Mouse (Mus musculus): ENCODE results near the gene Gm17617. TPM values are rescaled to one million over a fixed set of nuclear protein-coding genes. Genes with fewer than 3 reads are reported as not detected.

Gm17617 gene
- not detected for polyA plus RNA-seq (2012; fragmentation: generic; extraction: Trizol)

DNA sequence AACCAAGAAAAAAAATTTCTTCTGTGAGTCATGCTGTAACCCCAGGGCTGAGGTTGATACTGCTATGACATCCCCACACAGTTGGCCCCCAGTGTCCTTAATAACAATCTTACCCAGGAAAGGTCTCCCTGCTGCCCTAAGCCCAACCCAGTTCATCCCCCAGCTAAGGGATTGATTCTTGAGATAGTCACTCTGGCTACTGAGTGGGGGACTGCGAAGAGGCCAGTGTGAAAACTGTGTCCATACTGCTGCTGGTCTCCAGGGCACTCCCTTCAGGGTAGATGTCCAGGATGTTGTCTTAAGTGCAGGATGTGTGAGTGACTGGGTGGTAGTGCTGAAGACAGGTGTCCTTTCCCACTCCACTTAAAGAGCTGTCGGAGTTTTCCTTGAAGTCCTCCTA is at the start of gene Gm17617:
TSS of gene Gm17617 (minus strand) at position 101 of the 400 bp plus-strand sequence.
- no peak within 1 kb of the TSS for H3ac ChIP-seq (ENCODE audit: control insufficient read depth, insufficient read length)
- H3K4me2 ChIP-seq (ENCODE audit: low read depth): no peak within 1 kb of the TSS
- H3K4me3 ChIP-seq: no peak within 1 kb of the TSS
- no peak for TF ChIP-seq SRF (IDR thresholded peaks at IDR 0.05; ENCODE audit: control insufficient read depth, insufficient read length, low read depth)
- TF ChIP-seq POLR2AphosphoS2 (IDR thresholded peaks at IDR 0.05; ENCODE audit: insufficient read length, low read depth): no peak
- no peak for TF ChIP-seq REST (IDR thresholded peaks at IDR 0.05; ENCODE audit: insufficient read depth, insufficient read length)
- no peak for TF ChIP-seq TCF12 (IDR thresholded peaks at IDR 0.05; ENCODE audit: insufficient read depth, poor library complexity, severe bottlenecking)
- TF ChIP-seq MAX (IDR thresholded peaks at IDR 0.05; ENCODE audit: low read depth): no peak
- no peak for TF ChIP-seq TCF3 (IDR thresholded peaks at IDR 0.05; ENCODE audit: insufficient read length, low read depth)
- H3K27me3 ChIP-seq (ENCODE audit: control insufficient read depth, insufficient read depth, insufficient read length): no peaks in the 10 kb centered on the region
- no peaks in the 10 kb centered on the region for H3K79me2 ChIP-seq (ENCODE audit: control insufficient read depth, insufficient read depth)
- peaks cover 34% of the 10 kb centered on the region for H3K36me3 ChIP-seq (ENCODE audit: control insufficient read depth, insufficient read depth)

DNA sequence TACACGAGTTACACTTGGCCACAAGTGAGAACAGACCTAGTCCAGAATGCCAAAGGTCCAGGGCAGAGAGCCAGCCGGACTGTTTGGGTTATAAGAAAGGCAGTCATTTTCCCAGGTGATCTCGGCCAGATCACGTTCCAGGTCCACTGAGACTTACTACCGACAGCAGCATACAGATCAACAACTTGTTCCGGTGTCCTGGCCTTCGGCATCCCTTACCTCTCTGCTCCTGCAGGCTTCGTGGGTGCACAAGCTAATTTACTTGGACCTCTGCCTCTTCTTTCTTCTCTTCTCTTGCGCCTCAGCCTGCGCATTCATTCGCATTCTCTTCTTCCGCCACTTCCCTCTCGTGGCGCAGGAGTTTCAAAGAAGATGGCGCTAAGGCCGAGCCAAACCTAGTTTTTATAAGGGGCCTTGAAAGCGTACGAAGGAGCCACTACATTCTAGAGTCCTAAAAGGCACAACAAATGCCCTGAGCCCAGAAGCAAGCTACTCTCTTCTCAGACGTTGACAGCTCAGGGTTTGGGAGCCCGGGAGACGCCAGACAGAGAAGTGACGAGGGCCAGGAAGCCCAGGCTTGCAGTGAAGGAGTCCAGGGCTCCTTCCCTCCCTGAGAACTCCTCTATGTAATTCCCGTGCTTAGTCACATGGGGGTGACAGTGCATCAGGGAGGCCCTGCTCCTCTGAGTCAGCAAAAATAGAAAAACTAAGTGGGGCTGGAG is 49.0 kb upstream of the Gm17617 start:
- Histone ChIP-seq H3K4me2 (ENCODE audit: low read depth) (no peak overlapping the region), H3ac (ENCODE audit: control insufficient read depth, insufficient read length) (no peak overlapping the region), H3K4me3 (no peak overlapping the region), H3K79me2 (ENCODE audit: control insufficient read depth, insufficient read depth) (no peaks in the 10 kb centered on the region), H3K27me3 (ENCODE audit: control insufficient read depth, insufficient read depth, insufficient read length) (no peaks in the 10 kb centered on the region), H3K36me3 (ENCODE audit: control insufficient read depth, insufficient read depth) (no peaks in the 10 kb centered on the region)
- TF ChIP-seq POLR2A (IDR thresholded peaks at IDR 0.05; ENCODE audit: insufficient read length, low read depth) (no peak), USF1 (IDR thresholded peaks at IDR 0.05; ENCODE audit: low read depth) (no peak), TCF12 (IDR thresholded peaks at IDR 0.05; ENCODE audit: insufficient read depth, poor library complexity, severe bottlenecking) (no peak), MYOG (IDR thresholded peaks at IDR 0.05; ENCODE audit: control insufficient read depth in 1 of 3, insufficient read depth in 1 of 3, insufficient read length in 2 of 3, low read depth in 2 of 3) (no peak)

DNA sequence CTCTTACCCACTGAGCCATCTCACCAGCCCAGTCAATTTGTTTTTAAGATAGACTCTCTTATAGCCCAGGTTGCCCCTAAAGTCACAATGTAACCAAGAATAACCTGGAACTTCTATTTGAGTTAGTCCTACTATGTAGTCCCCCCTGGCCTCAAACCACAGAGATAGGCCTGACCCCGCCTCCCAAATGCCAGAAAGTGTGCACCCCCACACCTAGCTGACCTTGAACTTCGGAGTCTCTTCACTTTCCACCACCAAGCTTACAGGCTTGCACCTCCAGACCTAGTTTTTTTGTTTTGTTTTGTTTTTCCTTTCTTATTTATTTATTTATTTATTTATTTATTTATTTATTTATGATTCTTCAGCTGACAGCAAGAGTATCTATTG is 48.4 kb upstream of the Gm17617 start:
- TF ChIP-seq E2F4 (IDR thresholded peaks at IDR 0.05; ENCODE audit: insufficient read depth) (no peak), MYOD1 (IDR thresholded peaks at IDR 0.05; ENCODE audit: control insufficient read depth in 1 of 3, insufficient read length in 2 of 3, low read depth in 2 of 3) (no peak), CEBPB (IDR thresholded peaks at IDR 0.05; ENCODE audit: insufficient read depth, poor library complexity, severe bottlenecking) (no peak), USF1 (IDR thresholded peaks at IDR 0.05; ENCODE audit: low read depth) (no peak), MYOG (IDR thresholded peaks at IDR 0.05; ENCODE audit: control insufficient read depth in 1 of 3, insufficient read depth in 1 of 3, insufficient read length in 2 of 3, low read depth in 2 of 3) (no peak), POLR2AphosphoS2 (IDR thresholded peaks at IDR 0.05; ENCODE audit: insufficient read length, low read depth) (no peak), MAX (IDR thresholded peaks at IDR 0.05; ENCODE audit: low read depth) (no peak), SRF (IDR thresholded peaks at IDR 0.05; ENCODE audit: control insufficient read depth, insufficient read length, low read depth) (no peak), REST (IDR thresholded peaks at IDR 0.05; ENCODE audit: insufficient read depth, insufficient read length) (no peak), TCF12 (IDR thresholded peaks at IDR 0.05; ENCODE audit: insufficient read depth, poor library complexity, severe bottlenecking) (no peak), TCF3 (IDR thresholded peaks at IDR 0.05; ENCODE audit: insufficient read length, low read depth) (no peak), POLR2A (IDR thresholded peaks at IDR 0.05; ENCODE audit: insufficient read length, low read depth) (no peak)
- Histone ChIP-seq H3K79me2 (ENCODE audit: control insufficient read depth, insufficient read depth) (no peaks in the 10 kb centered on the region), H3ac (ENCODE audit: control insufficient read depth, insufficient read length) (no peak overlapping the region), H3K27me3 (ENCODE audit: control insufficient read depth, insufficient read depth, insufficient read length) (no peaks in the 10 kb centered on the region), H3K36me3 (ENCODE audit: control insufficient read depth, insufficient read depth) (no peaks in the 10 kb centered on the region), H3K4me2 (ENCODE audit: low read depth) (no peak overlapping the region), H3K4me3 (no peak overlapping the region)

DNA sequence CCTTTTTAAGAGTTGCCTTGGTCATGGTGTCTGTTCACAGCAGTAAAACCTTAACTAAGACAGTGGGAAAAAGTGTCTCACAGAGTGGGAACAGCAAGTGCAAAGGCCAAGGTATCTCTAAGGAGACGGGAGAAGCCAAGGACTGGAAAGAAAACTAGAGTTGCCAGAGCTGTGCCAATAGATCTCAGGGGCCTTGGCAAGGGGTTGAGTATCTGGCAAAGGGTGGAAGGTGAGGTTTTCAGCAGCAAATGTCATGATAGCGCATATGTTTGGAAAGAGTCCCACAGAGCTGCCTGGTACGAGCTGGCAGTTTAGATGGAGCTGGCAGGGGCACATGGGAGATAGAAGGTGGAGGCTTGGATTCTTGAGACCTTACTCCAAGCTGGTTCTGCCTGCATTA is 46.2 kb upstream of the Gm17617 start:
- H3K27me3 ChIP-seq (ENCODE audit: control insufficient read depth, insufficient read depth, insufficient read length): no peaks in the 10 kb centered on the region
- no peak for TF ChIP-seq SRF (IDR thresholded peaks at IDR 0.05; ENCODE audit: control insufficient read depth, insufficient read length, low read depth)
- TF ChIP-seq REST (IDR thresholded peaks at IDR 0.05; ENCODE audit: insufficient read depth, insufficient read length): no peak
- no peak for TF ChIP-seq E2F4 (IDR thresholded peaks at IDR 0.05; ENCODE audit: insufficient read depth)
- no peak for TF ChIP-seq TCF12 (IDR thresholded peaks at IDR 0.05; ENCODE audit: insufficient read depth, poor library complexity, severe bottlenecking)
- TF ChIP-seq TCF3 (IDR thresholded peaks at IDR 0.05; ENCODE audit: insufficient read length, low read depth): no peak
- TF ChIP-seq MAX (IDR thresholded peaks at IDR 0.05; ENCODE audit: low read depth): no peak
- no peak for TF ChIP-seq POLR2A (IDR thresholded peaks at IDR 0.05; ENCODE audit: insufficient read length, low read depth)
- no peak for TF ChIP-seq POLR2AphosphoS2 (IDR thresholded peaks at IDR 0.05; ENCODE audit: insufficient read length, low read depth)
- H3K4me3 ChIP-seq: no peak overlapping the region
- H3ac ChIP-seq (ENCODE audit: control insufficient read depth, insufficient read length): no peak overlapping the region
- H3K79me2 ChIP-seq (ENCODE audit: control insufficient read depth, insufficient read depth): no peaks in the 10 kb centered on the region
- H3K36me3 ChIP-seq (ENCODE audit: control insufficient read depth, insufficient read depth): no peaks in the 10 kb centered on the region
- no peak overlapping the region for H3K4me2 ChIP-seq (ENCODE audit: low read depth)

DNA sequence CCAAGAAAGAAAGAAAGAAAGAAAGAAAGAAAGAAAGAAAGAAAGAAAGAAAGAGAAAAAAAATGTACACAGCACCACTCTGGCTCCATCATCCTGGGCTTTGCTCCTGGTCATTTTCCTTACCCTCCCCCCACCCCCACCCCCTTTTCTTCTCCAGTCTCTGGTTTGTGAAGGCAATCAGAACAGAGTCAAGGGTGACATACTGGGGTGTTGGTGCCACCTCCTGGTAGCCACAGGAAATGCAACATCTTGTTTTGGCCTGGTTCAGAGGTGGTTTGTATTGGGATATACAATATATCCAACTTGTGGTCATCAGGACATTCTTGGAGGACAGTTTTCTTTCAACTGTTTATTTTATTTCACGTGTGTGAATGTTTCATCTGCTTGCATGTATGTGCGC is 45.2 kb upstream of the Gm17617 start:
- no peaks in the 10 kb centered on the region for H3K79me2 ChIP-seq (ENCODE audit: control insufficient read depth, insufficient read depth)
- TF ChIP-seq MYOD1 (IDR thresholded peaks at IDR 0.05; ENCODE audit: control insufficient read depth in 1 of 3, insufficient read length in 2 of 3, low read depth in 2 of 3) (no peak), CEBPB (IDR thresholded peaks at IDR 0.05; ENCODE audit: insufficient read depth, poor library complexity, severe bottlenecking) (no peak), POLR2AphosphoS2 (IDR thresholded peaks at IDR 0.05; ENCODE audit: insufficient read length, low read depth) (no peak), MYOG (IDR thresholded peaks at IDR 0.05; ENCODE audit: control insufficient read depth in 1 of 3, insufficient read depth in 1 of 3, insufficient read length in 2 of 3, low read depth in 2 of 3) (no peak), MAX (IDR thresholded peaks at IDR 0.05; ENCODE audit: low read depth) (no peak), E2F4 (IDR thresholded peaks at IDR 0.05; ENCODE audit: insufficient read depth) (no peak), REST (IDR thresholded peaks at IDR 0.05; ENCODE audit: insufficient read depth, insufficient read length) (no peak), TCF3 (IDR thresholded peaks at IDR 0.05; ENCODE audit: insufficient read length, low read depth) (no peak)
- H3K4me3 ChIP-seq: no peak overlapping the region
- H3K36me3 ChIP-seq (ENCODE audit: control insufficient read depth, insufficient read depth): no peaks in the 10 kb centered on the region
- no peak overlapping the region for H3ac ChIP-seq (ENCODE audit: control insufficient read depth, insufficient read length)
- H3K27me3 ChIP-seq (ENCODE audit: control insufficient read depth, insufficient read depth, insufficient read length): no peaks in the 10 kb centered on the region
- H3K4me2 ChIP-seq (ENCODE audit: low read depth): no peak overlapping the region
